Mouse (Mus musculus) ES-Bruce4 (cell line): ENCODE results near the gene Zfc3h1.

ENCODE experiments used
- CTCF ChIP-seq: IDR thresholded peaks from one replicate; pipeline ENCODE4 v1.8.1; 2011; ENCODE audit warnings: low read depth, low read length
- EP300 ChIP-seq: IDR thresholded peaks from 2 replicates; pipeline ENCODE4 v1.6.1; 2011; ENCODE audit warnings: low read depth, low read length; ENCODE audit not compliant: insufficient read depth
- POLR2A ChIP-seq: IDR thresholded peaks from one replicate; pipeline ENCODE4 v1.8.1; 2011; ENCODE audit warnings: low read length; ENCODE audit not compliant: insufficient read depth

DNA sequence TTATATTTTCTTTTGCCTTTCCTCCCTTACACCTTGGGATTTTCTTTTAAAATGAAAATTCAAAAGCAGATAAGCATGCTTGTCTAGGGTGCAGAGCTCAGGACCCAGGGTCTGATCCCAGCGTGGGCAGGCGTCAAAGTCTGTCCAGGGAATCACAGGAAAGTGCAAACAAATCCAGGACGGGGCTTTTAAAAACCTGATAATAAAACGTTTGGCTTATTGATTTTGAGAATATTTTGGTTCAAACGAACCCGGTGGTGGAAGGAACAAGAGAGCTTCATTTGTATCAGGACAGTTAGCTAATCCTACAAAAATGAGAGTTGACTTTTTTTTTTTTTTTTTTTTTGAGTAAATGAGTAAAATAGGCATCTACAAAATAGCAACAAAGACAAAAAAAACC is 36.6 kb upstream of the Zfc3h1 start:
- TF ChIP-seq CTCF (no peak), POLR2A (no peak), EP300 (no peak)
